Mouse (Mus musculus) E14TG2a.4 (cell line): ENCODE results near the gene Extl2.
A peak's percentile ranks its signal among the peaks of the same experiment; 100 is the strongest.

ENCODE experiments used
- H3K27me3 ChIP-seq: 2 replicates; pipeline ENCODE4 v1.6.1; 2014; ENCODE audit warnings: low read length, control low read depth; ENCODE audit not compliant: insufficient read depth
- H3K36me3 ChIP-seq: 2 replicates; pipeline ENCODE4 v1.6.1; 2014; ENCODE audit warnings: low read length, control low read depth; ENCODE audit not compliant: insufficient read depth
- H3K4me1 ChIP-seq: replicated peaks from 2 replicates; pipeline ENCODE4 v1.6.1; 2014; ENCODE audit warnings: low read depth, low read length, control low read depth
- H3K4me3 ChIP-seq: replicated peaks from 2 replicates; pipeline ENCODE4 v1.5.1; 2014; ENCODE audit warnings: mild to moderate bottlenecking, low read length
- H3K9me3 ChIP-seq: 2 replicates; pipeline ENCODE4 v1.6.1; 2014; ENCODE audit warnings: low read length, control low read depth
- CTCF ChIP-seq: conservative IDR thresholded peaks from 2 replicates; pipeline ENCODE4 v1.5.1; 2014; ENCODE audit warnings: low read length
- NANOG ChIP-seq: IDR thresholded peaks from 2 replicates; pipeline ENCODE4 v1.6.1; 2014; ENCODE audit warnings: borderline replicate concordance, low read length, mixed read lengths
- POU5F1 ChIP-seq: IDR thresholded peaks from 2 replicates; pipeline ENCODE4 v1.6.1; 2014; ENCODE audit warnings: low read length, borderline replicate concordance

Extl2 gene

GRCm38 (mm10) chr3:115993025-115993424 is 14.2 kb upstream of the Extl2 start:
- TF ChIP-seq CTCF (no peak), NANOG (no peak), POU5F1 (no peak)
- Histone ChIP-seq H3K4me1 (peaks cover 19% of the 10 kb centered on the region), H3K36me3 (peaks cover 24% of the 10 kb centered on the region), H3K27me3 (no peaks in the 10 kb centered on the region), H3K4me3 (no peak overlapping the region), H3K9me3 (peaks cover 6% of the 10 kb centered on the region)

DNA sequence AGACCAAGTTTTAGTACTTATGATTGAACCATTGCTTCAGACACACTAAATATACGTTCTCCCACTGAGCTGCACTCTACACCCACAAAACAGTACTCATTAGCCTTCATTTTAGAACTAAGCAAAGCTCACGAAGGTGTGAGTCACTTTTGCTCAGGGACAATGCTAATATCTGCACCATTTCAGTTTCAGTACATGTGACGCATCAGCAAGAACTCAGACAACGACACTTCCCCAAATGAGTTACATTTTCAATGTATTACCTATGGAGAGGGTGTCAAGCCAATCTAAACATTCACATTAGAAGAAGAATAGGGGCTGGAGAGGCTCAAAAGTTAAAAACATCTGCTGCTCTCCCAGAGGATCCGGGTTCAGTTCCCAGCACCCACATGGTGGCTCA is 10.3 kb upstream of the Extl2 start:
- Histone ChIP-seq H3K27me3 (no peaks in the 10 kb centered on the region), H3K4me3 (no peak overlapping the region), H3K4me1 (peaks cover 16% of the 10 kb centered on the region), H3K9me3 (peaks cover 15% of the 10 kb centered on the region), H3K36me3 (peaks cover 26% of the 10 kb centered on the region)
- TF ChIP-seq POU5F1 (no peak), CTCF (no peak), NANOG (no peak)

DNA sequence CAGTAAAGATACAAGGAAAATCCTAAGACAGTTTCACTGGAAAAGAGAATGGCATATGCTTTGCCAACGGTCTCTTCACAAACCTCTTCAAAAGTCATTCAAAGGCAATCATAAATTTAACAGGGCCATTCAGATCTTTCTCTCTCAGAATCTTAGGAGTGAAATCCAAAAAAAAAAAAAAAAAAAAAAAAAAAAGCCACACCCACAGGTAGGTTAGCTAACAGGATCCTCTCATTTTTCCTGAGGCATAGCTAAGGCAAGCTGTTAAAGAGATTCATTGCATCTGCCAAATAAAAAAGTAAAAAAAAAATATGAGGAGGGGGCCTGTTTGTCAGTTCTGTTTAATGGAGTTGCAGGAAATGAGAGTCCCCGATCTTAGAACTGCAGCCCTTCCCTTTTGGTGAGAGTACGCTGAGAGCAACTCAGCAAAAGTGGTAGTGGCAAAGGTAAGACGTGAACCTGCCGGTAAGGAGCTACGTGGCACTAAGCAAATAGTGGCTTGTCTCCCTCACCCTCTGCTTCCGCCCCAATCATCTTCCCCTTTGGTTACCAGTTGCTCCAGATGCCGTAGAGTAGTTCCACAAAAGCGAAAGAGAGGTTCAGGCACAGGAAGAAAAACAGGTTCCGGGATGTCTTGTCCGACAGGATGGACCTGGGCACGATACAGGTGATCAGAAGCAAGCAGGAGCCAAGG is 831 bp upstream of the Extl2 start:
- H3K27me3 ChIP-seq: 0 out of 2 replicates have a peak, but pooled peaks cover 4% of the 10 kb centered on the region
- H3K4me3 ChIP-seq: peak overlapping the region; percentile 96
- TF ChIP-seq POU5F1 (no peak), NANOG (no peak), CTCF (no peak)
- peaks cover 27% of the 10 kb centered on the region for H3K36me3 ChIP-seq
- H3K9me3 ChIP-seq: no peaks in the 10 kb centered on the region
- peaks cover 27% of the 10 kb centered on the region for H3K4me1 ChIP-seq

DNA sequence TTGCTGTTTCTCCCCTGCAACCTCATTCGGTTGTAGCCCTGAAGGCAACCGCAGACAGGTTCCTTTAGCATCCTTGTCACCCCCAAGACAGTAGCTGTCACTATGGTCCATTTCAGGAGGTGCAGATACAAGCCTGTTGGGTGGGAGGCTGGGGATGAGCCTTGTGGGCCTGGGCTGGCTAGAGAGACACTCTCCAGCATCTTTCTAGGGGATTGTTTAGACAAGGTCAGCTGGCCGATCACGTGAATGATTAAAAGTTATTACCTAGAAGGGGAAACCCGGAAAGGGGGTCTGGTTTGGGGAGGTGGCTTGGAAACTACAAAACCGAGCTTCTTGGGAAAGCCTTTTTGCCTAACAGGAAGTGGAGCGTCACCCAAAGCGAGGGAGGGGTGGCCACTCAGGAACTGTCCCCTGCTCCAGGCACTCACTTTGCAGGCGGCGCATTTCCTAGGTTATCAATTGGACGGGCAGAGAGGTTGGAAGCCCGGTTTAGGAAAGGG is 729 bp downstream of the Extl2 start:
- TF ChIP-seq CTCF: no peak
- no peak for TF ChIP-seq NANOG
- TF ChIP-seq POU5F1: no peak
- Histone ChIP-seq H3K4me1 (peaks cover 27% of the 10 kb centered on the region), H3K36me3 (peaks cover 20% of the 10 kb centered on the region), H3K4me3 (peak overlapping the region; percentile 96), H3K27me3 (0 out of 2 replicates have a peak, but pooled peaks cover 4% of the 10 kb centered on the region), H3K9me3 (no peaks in the 10 kb centered on the region)

DNA sequence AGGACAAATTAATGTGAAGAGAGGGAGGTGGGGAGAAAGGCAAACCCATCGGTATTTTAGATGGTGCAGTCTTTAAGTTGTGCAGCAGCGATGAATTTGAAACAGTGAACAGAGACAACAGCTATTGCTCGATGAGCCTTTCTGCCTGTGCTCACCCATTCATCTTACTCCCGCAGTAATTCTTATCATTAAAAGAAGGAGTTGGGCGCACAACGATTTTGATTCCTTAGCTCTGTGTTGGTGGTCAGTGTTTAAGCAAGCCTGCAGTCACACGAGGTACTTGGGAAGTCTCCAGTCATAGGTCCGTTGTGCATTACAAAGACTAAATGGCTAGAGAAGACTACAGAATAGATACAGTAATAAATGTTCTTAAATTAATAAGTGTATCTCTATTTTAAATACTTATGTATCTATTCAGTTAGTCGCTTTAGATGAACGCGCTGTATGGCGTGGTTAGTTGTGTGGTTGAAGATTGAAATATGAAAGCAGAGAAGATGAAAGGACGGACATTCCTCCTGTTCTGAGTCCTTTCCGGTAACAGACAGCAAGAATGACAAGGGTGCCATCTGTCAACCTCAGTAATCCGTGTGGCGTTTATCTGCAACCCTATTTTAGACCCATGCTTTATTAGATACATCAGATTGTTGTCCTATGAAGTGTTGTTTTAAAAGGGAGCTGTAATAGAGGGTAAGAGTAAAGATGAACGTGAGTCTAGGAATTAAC is 2.5 kb downstream of the Extl2 start:
- H3K9me3 ChIP-seq: no peaks in the 10 kb centered on the region
- H3K4me1 ChIP-seq: peaks cover 27% of the 10 kb centered on the region
- no peak overlapping the region for H3K4me3 ChIP-seq
- H3K36me3 ChIP-seq: peaks cover 6% of the 10 kb centered on the region; the same call in 1 of the 2 replicates
- 0 out of 2 replicates have a peak, but pooled peaks cover 4% of the 10 kb centered on the region for H3K27me3 ChIP-seq
- no peak for TF ChIP-seq POU5F1
- no peak for TF ChIP-seq NANOG
- TF ChIP-seq CTCF: no peak

DNA sequence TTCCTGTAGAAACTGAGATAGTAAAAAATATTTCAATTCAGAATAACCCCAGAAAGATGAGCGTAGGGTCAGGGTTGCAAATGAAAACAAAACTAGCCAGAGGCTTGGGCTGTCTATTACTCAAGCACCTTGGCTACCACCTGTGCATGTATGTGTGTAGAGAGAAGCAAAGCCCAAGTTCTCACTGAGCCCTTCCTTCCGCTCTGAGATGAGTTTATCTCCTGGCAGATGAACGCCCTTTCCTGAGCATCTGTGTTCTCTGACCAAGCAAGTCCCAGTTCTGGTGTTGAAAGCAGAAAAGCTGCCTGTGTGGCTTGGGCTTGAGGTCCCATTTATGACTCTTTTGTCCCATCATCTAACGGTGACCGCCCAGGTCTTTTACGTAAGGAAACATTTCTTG is 7.6 kb downstream of the Extl2 start:
- no peak overlapping the region for H3K4me3 ChIP-seq
- H3K4me1 ChIP-seq: 0 out of 2 replicates have a peak, but pooled peaks cover 4% of the 10 kb centered on the region
- TF ChIP-seq CTCF: no peak

DNA sequence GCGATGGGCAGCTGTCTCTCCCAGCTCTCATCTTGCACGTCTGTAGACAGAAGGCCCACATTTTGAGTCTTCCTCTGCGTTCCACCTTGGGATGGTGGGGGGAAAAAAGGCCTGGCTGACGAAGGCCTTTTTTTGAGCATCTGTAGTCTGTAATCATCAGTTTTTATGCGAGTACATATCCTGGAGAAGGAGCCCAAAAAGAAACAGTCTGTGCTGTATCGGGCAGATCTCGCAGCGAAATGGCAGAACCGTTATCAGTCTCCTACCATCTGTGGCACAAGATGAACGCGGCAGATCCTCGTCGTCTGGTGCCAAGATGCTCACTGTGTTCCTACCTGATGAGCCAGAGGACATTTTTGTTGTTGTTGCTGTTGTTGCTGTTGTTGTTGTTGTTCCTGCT is 8.9 kb downstream of the Extl2 start:
- TF ChIP-seq CTCF (no peak), NANOG (no peak), POU5F1 (no peak)
- no peaks in the 10 kb centered on the region for H3K9me3 ChIP-seq
- 0 out of 2 replicates have a peak, but pooled peaks cover 4% of the 10 kb centered on the region for H3K4me1 ChIP-seq
- no peaks in the 10 kb centered on the region for H3K27me3 ChIP-seq
- H3K36me3 ChIP-seq: no peaks in the 10 kb centered on the region
- no peak overlapping the region for H3K4me3 ChIP-seq

More for the DNA sequence above, 7.6 kb downstream of the Extl2 start:
- Histone ChIP-seq H3K36me3 (no peaks in the 10 kb centered on the region), H3K27me3 (0 out of 2 replicates have a peak, but pooled peaks cover 4% of the 10 kb centered on the region), H3K9me3 (no peaks in the 10 kb centered on the region)

GRCm38 (mm10) chr3:116018606-116019005 is 11.3 kb downstream of the Extl2 start:
- no peaks in the 10 kb centered on the region for H3K27me3 ChIP-seq
- no peaks in the 10 kb centered on the region for H3K9me3 ChIP-seq
- no peaks in the 10 kb centered on the region for H3K36me3 ChIP-seq
- H3K4me3 ChIP-seq: no peak overlapping the region
- TF ChIP-seq NANOG (no peak), POU5F1 (no peak), CTCF (no peak)
- 0 out of 2 replicates have a peak, but pooled peaks cover 4% of the 10 kb centered on the region for H3K4me1 ChIP-seq
